Mouse (Mus musculus) ovary, postnatal 14 days (tissue): ENCODE measurements at regions not wholly inside any gene's neighbourhood (a gene's known extent, or its start where the extent isn't known, plus 50 kb on each side); places are given as distances from the start of the nearest gene placed in this dataset.

Experiments used
- DNase-seq: peaks from one replicate; pipeline ENCODE4 v3.0.0; 2022; ENCODE audit warnings: low spot score

DNA sequence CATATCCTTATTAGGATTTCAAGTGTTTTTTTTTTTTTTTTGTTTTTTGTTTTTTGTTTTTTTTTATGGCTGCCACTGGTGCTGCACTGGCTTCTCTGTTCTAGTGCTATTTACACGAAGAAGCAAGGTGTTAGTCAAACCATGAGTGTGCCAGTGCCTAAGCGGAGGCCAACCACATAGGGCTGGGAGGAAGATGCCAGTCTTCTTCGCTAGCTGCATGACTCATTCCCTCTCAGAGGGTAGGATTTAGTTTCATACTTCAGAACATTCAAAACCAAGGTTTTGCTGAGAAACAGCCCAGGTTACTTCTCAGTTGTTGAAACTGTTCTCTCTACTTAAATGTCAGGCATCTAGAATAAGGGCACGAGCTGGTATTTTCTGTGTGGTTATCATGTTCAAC, 72.6 kb downstream of the Icos start:
- DNase-seq, result no peak

- no peak for DNase-seq
Measured at GRCm38 (mm10) chr1:61053676-61054075, 75.9 kb downstream of the Icos start.

DNA sequence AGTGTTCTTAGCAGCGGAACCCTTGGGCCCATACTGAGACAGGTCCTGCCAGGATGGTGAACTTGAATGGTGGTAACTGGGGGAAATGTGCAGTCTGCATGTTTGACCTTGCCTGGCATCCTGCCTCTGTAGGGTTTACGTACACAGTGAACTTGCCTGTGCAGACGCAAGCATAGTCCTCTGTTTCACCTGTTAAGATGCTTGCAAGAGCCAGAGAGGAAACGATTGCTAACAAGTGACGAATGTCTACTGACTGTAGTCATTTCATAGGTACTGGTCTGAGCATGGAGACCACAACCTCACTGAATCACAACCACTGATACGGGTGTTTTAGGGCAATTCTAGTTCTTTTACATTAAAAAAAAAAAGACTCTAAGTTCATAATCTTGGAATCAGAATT, 76.7 kb downstream of the Icos start:
- DNase-seq, result no peak

GRCm38 (mm10) chr1:61055176-61055575, 77.4 kb downstream of the Icos start:
- peak; percentile 53 for DNase-seq

- no peak for DNase-seq
Measured at GRCm38 (mm10) chr1:61059910-61060536, 82.3 kb downstream of the Icos start.

DNA sequence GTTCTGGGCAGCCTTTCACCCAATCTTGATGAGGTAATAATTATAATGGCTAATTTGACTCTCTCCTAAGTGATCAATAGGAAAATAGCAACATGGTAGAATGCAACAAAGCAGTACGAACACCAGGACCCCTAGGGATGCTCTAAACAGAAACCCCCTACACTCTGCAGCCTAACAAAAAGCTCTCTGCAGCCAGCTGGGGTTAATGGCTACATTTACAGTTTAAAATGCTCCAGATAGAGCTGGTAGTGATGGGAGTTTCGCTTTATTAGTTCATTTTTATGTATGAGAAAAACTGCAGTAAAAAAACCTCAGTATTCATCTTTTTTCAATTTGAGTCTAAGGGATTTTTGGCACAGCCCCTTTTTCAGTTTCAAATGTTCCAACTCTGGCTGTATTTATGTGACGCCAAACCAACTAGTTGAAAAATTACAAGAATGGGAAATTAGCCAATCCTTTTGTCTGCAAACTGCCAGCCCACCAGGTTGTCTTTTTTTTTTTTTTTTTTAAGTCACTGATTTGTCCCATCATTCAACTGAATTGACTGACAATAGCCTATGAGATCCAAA, 84.2 kb downstream of the Icos start:
- no peak for DNase-seq

DNA sequence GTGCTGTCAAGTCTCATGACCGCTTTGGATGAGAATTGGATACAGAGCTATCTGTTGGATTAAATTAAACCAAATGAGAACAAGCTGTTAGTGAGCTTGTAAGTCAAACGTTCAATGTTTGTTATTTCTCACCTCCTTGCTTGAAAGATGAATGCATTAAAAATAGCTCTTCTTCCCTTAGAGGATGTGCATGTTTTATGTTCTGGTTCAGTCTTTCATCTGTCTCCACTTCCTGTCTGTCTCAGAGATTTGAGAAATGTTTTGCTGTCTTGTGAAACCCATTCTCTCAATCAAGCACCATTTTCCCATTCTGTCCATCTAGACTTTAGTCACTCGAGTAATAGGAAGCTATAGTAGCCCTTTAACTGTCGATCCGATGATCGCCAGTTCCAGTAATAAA, 90.4 kb downstream of the Icos start:
- no peak for DNase-seq

GRCm38 (mm10) chr1:61074127-61074526, 96.4 kb downstream of the Icos start:
- no peak for DNase-seq

DNA sequence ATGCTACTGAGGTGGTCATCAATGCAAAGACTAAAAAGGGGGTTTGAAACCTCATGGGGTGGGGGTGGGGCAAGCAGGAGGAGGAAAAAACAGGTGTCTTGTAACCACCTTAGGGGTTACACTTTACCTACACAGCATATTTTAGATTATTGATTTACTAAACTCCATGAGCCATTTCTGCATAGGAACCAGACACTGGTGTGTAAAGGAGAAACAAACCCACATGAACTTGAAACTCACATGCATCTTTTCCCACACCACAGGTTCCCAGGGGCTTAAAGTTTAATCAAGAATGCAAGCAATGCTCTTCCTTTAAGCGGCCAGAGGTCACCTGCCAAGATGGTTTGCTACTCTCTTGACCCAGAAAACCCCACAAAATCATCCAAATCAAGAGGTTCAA, 97.6 kb downstream of the Icos start:
- DNase-seq, result no peak

GRCm38 (mm10) chr1:61084732-61085131, 107.0 kb downstream of the Icos start:
- no peak for DNase-seq

DNA sequence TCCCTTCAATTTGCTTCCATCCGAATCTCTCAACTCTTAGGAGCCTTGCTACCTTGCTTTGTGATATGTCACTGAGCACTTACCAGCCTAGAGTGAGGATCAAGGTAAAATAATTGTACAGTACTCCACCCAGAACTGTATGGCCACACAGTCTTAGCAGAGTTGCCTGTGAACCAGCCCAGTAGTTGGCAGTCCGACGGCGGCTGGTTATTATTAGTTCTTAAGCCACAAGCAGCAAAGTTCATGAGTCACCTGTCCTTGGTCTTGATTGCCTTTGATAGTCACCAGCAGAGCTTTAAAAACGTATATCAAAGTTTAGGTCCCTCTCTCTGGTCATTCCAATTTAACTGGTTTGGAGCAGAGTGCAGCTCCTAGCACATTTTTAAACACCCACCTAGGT, 109.1 kb downstream of the Icos start:
- no peak for DNase-seq

DNA sequence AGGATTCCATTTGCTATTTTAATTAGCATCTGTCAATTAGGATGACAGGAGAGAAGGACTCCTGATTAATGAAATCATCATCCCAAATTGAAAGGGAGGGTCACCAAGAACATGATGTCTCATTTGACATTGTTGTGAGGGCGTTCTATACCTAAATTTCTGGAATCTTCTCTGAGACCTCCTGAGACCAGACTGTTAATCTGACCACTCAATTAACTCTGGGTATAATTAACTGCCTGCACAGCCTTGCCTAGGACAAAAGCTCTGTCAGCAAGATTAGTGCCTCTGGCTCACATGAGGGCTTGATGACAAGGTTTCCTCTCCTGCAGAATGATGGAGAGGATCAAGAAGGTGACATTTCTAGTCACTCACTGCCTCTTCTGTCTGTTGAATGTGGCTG, 113.1 kb downstream of the Icos start:
- no peak for DNase-seq

DNA sequence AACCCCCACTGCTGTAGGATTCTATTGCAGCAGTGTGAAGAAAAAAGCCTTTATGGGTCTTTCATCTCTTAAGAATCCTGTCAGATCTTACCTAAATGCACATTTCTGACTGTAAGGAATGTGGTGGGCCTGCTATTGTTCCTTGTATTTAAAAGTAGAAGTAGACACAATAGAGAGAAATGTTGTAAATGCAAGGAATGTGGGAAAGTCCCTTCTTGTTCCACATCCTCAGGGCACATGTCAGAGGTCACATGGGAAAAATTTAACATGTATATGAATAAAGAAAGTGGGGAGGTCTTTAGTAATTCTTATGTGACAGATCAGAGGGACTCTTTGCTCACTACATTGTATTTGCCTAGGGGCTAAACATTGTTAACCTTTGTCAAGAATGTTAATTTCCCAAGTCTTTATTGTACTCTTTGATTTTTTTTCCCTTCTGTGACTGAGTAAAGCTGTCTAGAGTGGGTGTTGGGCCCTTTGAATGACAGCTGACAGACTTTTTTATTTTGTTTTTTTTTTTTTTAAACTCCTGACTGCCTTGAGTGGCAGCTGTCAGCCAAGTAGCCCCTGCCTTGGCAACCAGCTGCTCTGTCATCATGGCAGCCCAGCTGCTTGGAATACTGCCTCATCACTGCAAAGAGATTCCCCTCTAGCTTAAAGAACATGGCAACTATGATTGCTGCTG, 117.9 kb downstream of the Icos start:
- no peak for DNase-seq

- DNase-seq, result no peak
Measured at GRCm38 (mm10) chr1:61099341-61099740, 121.6 kb downstream of the Icos start.

DNA sequence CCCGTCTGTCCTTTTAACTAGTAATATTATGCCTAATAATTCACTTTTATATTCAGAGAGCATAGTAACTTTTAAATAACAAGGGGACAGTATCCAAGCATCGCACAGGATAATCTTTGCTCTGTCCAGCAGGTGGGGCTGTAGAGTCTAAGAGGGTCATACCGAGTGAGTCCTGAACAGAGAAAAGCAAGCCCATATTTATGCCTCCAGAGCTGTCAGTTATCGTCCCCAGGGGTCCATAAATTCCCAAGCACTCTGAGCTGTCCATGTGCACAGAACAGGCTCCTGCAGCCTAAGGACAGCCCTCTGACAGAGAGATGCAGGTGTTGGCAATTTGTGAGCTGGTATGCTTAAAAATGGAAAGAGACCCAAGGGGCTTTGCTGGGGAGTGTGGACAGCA, 124.0 kb downstream of the Icos start:
- DNase-seq, result no peak

DNA sequence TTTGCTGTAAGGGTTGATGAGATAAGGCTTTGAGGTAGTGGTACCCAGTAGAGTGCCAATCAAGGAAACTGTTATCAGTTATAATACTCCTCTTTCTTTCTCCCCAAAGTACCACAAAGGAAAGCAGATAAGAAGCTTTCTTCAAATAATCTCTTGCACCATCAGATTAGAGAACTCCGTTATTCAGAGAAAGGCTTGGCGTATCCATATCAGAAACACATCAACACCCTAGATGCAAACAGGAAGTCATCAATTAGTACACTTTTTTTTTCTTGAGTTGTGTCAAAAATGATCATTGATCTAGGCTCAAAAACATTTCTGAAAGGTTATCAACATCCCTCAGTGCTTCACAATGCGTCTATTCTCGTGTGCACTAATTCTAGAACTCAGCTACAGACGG, 124.6 kb downstream of the Icos start:
- DNase-seq, result no peak

DNA sequence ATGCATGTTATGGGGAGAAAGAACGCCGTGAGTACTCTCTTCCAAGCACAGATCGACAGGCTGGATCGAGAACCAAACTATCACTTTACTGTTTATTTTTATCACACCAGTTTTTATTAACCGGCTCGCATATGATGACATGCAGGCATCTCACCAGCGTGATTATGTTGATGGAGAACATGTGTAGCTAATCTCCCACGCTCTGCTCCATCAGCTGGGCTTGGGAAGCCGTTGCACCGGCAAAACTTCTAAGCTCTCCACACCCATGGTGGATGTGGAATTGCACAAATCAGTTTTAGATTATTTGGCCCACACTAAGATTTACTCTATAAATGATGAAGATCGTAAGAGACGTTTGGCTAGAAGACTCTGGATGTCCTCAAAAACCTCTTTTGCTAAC, 125.9 kb downstream of the Icos start:
- no peak for DNase-seq

GRCm38 (mm10) chr1:61111731-61112309, 134.1 kb downstream of the Icos start:
- DNase-seq, result no peak

GRCm38 (mm10) chr1:61117535-61117934, 139.8 kb downstream of the Icos start:
- no peak for DNase-seq

GRCm38 (mm10) chr1:61118071-61118470, 140.3 kb downstream of the Icos start:
- no peak for DNase-seq

DNA sequence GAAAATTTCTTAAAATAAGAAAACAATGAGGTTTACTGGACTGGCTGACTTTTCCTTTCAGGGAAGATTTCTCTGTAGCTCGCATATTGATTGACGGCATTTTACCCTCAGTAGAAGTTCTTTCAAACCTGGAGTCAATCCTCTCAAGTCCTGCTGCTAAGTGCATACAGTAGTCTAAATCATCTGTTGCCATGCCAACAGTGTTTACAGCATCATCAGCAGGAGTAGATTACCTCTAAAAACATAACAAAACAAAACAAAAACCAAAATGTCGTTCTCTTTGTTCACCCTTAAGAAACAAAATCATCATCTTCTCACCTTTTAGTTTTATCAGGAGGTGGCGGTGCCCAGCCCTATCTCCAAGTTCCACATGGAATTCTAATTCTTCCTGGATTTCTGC, 143.8 kb downstream of the Icos start:
- no peak for DNase-seq

GRCm38 (mm10) chr1:61125127-61125526, 147.4 kb downstream of the Icos start:
- no peak for DNase-seq
